Mouse (Mus musculus): Measurements from ENCODE around the gene Gm49711.
"Not testable (repeated sequence)": the region's sequence is repeated elsewhere in the genome, so short reads cannot be mapped to it uniquely, and the experiment has no call there.

DNA sequence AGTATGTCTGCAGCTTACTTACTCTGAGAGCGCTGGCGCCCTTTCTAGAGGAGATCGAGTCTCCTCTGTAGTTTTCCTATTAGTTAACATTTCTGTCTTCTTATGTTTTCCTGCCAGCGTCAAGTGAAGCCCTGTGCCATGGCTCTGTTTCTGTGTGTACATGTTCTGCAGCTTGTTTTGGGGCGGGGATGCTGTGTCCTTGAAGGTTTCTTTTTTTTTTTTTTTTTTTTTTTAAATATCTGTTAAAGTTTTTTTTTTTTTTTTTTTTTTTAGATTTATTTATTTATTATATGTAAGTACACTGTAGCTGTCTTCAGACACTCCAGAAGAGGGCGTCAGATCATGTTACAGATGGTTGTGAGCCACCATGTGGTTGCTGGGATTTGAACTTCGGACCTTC lies 44.8 kb downstream of the Gm49711 start:
- not testable (repeated sequence) for TF ChIP-seq EP300 (IDR thresholded peaks at IDR 0.05; ENCODE audit: low read length); CTCF (conservative IDR thresholded peaks at IDR 0.05 in 1 of 2, IDR thresholded peaks at IDR 0.05 in 1 of 2; ENCODE audit: low read depth in 2 of 2, low read length in 2 of 2); SMC3 (IDR thresholded peaks at IDR 0.05; ENCODE audit: low read depth, low read length); MAX (IDR thresholded peaks at IDR 0.05; ENCODE audit: low read length)
